Mouse (Mus musculus): ENCODE data around the gene Adamts20. TPM values are rescaled to one million over a fixed set of nuclear protein-coding genes. Genes with fewer than 3 reads are reported as not detected.
A peak's percentile ranks its signal among the peaks of the same experiment; 100 is the strongest.
"Not testable (repeated sequence)": the region's sequence is repeated elsewhere in the genome, so short reads cannot be mapped to it uniquely, and the experiment has no call there.

The Adamts20 gene
- polyA plus RNA-seq (2017; shearing (Covaris generic)): under 1 TPM in 1 of 2 experiments, not detected in 1; 0.17 TPM

DNA sequence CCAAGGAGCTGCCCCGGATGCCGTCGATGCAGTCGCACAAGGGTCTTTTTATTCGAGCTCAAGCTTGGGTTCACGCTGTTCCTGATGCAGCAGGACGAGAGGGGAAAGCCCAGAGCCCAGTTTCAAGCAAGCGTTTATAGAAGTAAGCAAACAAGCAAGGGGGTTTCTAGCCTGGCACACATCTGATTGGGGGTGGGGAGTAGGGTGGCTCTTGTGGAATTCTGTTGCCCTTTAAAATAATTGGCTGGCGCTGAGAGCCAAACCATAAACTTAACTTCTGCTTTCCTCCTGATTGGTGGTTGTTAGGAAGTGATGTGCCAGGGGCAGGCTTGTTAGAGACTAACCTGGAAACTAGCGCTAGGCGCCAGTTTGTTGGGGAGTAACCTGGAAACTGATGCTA, at the start of gene Adamts20:
Gene Adamts20 (minus strand): TSS at position 101 of the 400 bp plus-strand sequence.
- ATAC-seq: no peak

DNA sequence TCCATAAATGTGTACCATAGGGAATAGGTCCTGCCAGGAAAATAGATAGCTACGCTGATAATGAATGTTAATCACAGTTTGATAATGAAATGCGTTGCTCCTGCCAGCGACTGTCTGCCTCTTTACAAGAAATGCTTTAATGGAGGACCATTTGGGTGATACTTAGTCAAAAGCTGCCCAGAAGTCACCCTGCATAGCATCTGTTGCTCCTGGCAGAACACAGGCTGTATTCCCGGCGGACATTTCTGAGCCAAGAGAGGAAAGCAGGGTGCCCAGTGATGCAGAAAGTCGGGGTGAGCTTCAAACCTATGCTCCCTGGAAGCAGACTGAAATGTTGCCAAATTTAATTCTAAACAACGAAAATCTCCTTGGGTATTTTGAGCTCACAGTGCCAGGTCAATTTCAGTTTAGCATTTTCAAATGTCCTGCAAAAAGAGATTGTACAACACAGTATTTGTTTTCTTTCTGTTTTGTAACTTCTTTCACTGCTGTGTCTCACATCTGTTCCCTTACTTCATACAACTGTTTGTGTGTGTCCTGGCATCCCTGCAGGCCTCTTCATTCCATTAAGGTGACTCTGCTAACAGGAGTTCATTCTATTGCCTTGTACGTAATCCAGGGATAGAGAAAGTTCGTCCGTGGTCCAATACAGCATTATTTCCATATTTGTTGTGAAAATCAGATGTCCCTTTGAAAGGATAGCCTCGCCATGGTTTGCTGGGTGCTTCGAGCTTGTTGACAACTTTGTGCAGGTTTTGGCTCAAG, 38.4 kb upstream of the Adamts20 start:
- no peak for ATAC-seq

DNA sequence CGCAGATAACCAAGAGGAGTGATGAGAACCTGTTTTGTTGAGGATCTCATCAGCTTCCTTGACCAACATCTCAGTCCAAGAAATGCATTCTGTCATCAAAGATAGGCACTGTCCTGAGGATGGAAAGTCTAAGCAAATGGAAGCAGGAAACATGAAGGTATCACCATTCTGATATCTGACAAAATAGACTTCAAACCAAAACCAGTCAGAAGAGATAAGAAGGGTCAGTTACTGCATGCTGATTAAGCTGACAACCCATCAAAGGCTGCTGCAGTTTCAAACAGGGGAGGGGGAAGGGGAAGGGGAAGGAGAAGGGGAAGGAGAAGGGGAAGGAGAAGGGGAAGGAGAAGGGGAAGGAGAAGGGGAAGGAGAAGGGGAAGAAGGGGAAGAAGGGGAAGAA, 34.0 kb upstream of the Adamts20 start:
- no peak for ATAC-seq

DNA sequence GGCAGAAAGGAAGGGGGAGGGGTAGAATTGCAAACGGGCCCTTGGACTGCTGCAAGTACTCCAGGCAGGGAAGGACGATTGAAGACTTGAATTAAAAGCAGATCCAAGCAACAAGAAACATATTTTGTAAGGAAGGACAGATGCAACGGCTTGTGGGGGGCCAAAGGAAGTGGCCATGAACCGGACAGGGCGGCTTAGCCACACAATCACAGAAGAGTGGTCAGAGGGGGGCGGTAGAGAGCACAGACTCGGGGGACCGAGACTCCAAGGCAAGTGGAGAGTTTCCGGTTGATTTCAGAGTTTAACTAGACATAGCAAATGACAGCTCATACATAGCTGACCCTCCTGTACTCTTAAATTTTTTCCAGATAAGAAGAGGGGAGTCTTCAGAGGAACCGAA, 30.7 kb upstream of the Adamts20 start:
- ATAC-seq: no peak

DNA sequence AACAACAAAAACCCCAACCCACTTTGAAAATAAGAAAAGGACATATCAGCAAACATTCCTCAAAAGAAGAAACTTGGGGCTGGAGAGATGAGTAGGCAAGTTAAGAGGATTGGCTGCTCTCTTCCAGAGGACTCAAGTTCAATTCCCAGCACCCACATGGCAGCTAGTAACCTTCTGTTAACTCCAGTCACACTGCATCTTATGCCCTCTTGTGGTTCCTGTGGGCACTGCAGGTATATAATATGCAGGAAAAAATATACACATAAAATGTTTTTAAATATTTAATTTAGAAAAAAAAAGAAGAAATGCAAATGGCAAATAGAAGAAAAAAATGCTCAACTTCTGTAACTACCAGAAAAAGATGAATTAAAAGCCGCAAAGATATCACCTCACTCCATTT, 29.2 kb upstream of the Adamts20 start:
- no peak for ATAC-seq

DNA sequence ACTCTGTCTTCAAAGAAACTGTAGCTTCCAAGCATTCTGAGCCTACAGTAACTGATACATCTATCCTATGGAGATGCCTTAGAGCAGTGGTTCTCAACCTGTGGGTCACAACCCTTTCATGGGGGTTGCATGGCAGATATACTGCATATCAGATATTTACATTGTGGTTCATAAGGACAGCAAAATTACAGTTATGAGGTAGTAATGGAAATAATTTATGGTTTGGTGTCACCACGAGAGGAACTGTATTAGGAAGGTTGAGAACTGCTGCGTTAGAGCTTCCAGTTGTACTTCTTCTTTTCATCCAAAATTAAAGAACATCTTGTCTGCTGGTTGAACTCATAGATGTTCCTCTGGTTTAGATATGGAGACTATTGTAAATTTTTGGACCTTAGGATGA, 24.2 kb upstream of the Adamts20 start:
- ATAC-seq: no peak

DNA sequence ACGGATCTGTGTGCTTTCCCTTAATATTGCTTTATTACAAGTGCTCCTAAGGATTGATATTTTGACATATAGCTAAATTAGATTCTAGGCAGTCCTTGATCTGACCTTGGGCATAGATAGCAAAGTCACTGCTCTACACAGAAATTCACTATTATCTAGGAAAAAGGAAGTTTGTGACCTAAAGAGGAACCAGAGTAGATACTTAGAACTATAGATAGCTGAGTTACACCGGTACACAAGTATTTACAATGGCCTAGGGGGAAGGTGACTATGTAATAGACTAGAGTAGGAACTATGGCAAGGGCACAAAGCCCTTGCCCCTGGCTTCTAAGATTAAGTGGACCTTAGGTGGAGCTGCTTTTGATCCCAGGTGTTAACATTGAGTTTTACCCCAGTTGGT, 22.8 kb upstream of the Adamts20 start:
- not testable (repeated sequence) for ATAC-seq

DNA sequence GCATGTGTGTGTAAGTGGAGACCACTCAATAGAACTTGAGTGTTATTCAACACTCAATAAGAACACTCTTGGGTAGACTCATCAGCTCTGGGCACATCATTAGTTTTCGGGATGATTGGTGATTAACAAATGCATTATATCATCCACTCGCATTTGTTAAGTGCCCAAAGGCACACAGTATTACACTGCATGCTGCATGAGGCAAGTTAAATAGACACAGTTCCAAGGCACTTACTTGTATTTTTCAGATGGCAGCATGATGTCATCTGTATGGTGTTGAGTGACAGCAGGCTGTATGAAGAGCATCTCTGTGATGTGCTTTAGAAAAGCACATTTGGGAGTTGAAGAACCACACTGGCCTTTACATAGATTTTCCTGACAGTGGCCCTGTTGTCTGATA, 17.3 kb upstream of the Adamts20 start:
- no peak for ATAC-seq

DNA sequence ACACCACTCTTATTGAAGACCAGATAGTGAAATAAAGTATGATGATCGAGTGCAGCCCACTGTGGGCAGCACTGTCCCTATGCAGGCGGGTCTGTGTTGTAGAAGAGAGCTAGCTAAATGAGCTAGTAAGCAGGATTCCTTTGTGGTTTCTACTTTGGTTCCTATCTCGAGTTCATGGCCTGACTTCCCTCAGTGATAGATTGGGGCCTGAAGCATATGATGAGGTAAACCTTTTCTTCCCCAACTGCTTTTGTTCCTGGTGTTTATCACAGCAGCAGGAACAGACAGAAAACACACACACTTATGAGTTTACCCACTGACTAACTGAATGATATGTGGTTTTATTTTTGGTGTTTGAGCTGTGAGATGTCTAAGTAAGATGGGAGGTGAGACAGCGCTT, 15.6 kb upstream of the Adamts20 start:
- no peak for ATAC-seq

DNA sequence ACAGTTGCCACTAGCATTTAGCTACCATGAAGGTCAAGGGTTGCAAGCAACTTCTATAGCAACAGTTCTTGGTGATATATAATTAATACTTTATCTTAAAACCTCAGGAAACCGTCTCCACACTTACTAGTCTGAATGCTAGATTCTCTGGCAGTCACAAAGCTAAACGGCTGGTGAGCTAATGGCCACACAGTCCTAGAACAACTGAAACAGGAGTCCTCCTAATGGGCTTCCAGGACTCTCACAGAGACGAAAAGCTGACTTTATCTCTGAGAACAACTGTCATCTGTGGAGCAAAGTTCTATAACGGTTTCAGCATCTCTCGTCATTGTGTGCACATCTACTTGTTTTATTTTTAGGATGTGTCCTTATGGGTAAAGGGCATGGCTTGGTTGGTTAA, 15.0 kb upstream of the Adamts20 start:
- no peak for ATAC-seq

DNA sequence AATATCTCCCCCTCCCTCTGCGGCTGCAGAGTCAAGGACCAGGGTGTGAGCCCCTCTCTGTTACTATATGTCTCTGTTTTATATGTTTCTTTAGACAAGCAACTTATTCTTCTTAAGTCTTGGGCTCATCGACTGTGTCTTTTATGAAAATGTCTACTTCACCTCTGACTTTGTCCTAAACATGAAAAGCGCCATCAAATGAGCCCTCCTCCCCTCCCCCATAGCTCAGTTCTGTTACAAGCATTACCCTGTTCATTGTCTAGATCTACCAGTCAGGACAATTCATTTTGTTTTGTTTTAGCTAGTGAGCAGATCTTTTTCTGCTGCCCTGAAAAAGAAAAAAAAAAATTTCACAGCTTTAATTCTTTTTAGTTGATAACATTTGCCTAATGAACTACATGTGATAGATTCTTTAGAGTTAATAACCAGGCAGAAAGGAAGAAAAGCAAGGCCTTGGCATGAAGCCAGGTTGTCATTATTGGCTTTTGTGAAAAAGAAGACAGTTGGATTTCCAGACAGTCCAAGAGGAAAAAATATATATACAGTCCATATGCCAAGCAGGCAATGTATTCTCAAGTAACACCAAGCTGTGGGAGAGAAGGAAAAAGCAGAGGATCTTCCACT, 14.4 kb upstream of the Adamts20 start:
- ATAC-seq: no peak

DNA sequence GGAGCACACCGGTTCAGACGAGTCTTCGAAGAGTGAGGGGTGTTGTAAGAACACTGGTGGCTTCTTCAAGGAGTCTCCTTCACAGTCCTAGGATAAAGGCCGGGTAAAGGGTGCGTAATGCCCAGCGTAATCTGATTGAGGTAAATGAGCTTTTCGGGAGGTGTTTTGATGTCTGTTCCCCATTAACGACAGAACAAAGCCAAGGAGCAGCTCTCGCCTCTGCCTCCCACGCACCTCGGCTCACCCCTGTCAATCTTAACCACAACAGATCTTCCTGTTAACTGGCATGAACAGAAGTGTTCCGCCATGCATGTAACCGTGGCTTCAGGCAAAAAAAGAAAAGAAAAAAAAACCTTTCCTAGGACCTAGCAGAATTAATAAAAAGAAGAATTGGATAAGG, 13.5 kb upstream of the Adamts20 start:
- peak; percentile 88 for ATAC-seq

DNA sequence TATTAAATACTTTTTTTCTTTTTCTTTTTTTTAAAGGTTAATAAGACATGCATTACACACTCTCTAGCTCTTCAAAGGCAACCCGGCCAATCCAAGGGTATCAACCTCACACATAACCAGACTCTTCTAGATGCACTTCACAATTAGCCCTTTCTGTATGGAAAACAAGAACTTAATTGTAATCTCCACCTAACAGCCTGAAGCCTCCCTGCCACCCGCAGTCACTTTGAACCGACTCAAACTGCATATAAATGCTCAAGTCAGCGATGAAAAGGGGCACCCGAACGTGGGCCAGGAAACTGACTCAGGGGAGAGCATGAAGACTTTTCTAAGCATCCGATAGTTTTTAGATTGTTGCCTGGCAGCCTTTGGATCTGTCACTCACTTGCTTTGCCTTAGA, 12.1 kb upstream of the Adamts20 start:
- no peak for ATAC-seq

DNA sequence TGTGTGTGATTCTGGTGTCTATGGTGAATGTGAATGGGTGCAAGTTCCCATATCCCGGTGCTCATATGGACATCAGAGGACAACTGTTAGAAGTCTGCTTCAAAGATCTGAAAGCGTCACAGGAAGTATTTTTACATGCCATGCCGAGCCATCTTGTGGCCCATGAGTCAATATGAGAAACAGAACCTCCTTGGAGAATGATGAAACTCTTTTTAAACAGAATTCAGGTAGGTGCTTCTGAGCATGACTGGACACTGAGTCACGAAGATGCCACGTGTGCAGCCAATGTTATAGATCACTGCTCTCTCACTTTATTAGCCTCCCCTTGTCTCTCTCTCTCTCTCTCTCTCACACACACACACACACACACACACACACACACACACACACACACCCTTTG, 10.8 kb upstream of the Adamts20 start:
- ATAC-seq: no peak

DNA sequence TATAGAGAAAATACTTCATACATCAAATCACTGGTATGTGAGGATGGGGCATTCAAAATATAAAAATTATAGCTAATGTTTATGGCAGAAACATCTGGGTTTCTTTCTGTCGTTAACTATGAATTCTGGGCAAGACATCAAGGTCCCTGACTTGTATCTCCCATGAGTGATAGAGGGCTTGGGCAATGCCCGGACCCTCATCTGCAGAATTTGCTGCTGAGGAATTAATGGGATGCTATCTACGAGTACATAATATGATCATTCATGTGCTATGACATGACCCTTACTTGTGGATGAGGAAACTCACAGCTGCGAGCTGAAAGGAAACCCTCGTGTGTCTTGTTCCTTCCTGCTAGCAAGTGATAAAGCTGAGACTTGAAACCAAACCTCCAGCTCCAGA, 5.1 kb upstream of the Adamts20 start:
- ATAC-seq: no peak

DNA sequence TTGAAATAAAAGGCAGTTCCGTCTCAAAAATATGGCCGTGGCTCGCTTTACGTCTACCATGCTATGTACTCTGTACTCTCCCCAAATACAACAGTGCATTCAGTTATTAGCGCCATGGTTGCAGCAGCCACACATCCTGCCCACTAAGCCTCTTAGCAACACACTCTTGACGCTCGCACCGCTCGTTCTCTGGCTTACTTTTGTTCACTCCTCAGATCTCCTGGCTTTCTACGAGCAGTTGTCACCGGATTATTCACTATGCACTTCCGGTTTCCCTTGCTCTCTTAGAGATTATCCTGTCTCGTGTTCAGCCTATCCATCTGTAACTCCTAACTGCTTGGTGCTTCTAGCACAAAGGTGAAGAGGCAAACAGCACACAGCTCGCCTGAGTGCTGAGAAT, 337 bp downstream of the Adamts20 start:
- ATAC-seq: no peak

DNA sequence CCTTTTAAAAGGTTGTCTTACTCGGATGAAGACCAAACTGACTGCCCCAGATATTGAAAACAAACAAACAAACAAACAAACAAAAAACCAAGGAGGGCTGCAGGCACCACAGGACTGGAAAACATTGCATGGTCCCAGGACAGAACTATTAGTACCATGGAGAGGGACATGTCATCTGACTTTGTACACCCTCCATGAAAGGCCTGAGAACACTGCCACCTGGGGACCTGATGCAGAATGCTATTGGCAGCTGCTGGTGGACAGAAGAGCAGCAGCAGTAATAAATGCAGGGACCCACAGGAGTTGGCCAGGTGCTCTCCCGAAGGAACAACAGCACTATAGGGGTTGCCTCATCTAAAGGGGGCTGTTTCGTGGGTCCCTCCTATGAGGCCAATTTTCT, 2.0 kb downstream of the Adamts20 start:
- ATAC-seq: no peak

DNA sequence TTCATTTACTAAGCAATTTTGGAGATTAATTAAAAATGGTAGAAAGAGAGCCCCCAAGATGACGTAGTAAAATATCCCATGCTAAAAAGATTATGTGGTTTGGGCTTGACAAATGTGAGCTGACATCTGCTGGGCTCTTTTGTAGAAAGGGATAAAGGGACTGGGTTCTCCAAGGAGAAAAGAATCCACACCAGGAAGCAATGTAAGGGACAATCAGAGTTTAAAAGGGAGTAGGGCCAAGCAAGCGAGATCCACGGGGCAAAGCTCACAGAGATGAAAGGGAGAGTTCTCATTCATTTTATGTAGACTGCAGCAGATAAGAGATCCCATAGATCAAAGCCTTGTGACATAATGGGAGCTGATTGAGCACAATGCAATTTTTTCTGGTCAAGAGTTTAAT, 3.0 kb downstream of the Adamts20 start:
- no peak for ATAC-seq

DNA sequence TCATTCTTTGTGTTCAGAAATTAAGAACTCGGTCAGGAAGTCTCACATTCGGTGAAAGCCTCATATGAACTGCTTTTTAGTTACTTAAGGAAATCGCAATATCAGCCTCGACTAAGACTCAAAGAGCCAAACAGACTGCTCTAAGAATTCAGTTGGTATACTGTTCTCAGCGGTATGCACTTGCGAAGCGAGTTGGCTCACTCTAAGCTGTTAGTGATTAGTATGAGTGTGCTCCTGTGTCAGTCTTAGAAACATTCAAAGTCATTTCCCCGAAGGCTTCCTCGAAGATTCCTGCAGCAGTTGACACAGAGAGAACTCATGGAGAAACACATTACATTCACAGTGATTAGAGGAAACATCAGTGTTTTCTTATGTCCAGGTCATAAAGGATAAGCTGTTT, 4.1 kb downstream of the Adamts20 start:
- ATAC-seq: no peak

DNA sequence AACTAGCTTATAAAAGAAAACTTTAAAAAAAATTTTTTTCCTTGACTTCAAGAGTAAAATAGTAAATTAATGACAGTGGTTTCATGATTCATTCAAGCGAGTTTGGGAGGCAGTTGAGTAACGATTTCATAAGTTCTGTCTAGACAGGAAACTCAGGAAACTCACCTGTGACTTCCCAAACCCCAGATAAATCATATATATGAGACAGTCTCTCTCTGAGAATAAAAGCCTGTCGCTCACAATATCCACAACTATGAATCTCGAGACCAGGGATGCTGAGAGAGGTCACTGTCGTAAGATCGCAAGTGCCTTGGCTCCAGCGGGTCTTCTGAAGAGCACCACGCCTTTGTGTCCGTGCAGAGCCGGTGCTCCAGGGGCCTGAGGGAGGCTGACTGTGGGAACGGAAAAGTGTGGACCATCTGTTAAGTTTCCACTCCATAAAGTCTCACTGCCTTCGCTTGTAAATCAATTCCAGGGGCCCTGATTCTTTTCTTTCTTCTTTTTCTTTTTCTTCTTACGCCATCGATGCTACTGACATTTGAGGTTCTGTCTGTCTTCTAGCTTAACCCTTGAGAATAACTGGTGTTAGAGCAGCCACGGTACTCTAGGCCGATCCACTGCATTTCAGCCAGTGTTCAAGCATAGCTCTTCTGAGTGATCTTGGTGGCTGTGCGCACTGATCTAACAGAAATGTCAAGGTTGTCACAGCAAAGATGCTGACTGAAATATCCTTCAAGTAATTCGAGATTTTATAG, 7.4 kb downstream of the Adamts20 start:
- no peak for ATAC-seq

DNA sequence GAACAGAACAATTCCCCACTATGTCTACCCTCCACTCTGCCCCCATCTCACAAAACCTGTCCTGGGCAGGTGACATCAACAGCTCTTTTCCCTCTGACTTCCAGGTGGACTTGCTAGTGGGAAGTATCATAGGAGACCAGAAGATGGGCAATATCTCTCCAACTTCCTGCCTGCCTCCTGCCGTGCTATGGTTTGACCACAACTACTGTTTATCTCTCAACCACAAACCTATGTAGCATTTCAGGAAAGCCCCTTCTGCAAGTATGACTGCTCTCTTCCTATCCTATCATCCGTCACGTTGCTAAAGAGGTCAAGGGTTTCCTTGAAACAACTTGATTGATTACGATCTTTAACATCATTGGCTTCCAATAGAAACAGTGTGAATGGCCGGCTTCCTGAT, 12.4 kb downstream of the Adamts20 start:
- ATAC-seq: no peak

DNA sequence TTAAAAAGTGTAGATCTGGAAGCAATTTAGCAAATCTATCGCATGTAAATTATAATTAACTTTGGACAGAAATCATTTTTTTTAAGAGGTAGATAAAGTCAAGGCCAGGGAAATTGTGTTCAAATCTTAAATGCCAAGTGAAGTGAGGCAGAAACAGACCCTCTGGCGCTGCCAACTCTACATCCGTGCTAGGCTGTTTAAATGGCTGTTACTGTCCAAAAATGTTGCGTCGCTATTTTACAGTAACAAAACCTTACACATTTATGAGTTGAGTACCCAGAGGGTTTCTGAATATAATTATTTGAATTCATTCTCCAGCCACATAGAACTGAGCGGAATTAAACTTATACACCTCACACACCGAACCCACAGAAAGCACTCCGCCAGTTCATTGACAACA, 13.6 kb downstream of the Adamts20 start:
- no peak for ATAC-seq

DNA sequence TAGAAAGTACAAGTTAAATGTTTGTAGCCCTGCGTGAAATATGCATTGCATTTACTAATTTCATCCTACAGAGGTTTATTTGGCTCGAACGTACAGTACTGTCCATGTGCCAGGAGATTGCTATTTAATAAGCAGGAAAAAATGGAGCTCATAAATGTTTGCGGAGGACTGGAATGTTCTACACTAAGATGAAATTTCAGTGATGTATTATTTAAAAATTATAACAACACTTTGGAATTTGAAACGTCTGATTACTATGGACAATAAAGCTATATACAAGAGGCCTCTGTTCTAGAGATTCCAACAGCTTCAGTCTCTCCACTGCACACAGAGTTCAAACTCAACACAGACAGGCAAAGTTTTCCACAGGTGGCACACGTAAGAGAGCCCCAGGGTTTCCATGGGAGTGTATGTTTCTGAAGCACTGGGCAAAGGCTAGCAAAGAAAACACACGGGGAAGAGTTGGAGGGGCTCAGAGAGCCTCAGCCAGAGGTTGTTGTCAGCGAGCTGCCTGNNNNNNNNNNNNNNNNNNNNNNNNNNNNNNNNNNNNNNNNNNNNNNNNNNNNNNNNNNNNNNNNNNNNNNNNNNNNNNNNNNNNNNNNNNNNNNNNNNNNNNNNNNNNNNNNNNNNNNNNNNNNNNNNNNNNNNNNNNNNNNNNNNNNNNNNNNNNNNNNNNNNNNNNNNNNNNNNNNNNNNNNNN, 20.6 kb downstream of the Adamts20 start:
- no peak for ATAC-seq

Data from activated CD4-positive, CD25-positive, alpha-beta regulatory T cell, adult 4 months (primary cell).